Mouse (Mus musculus): ENCODE data around the gene Yaf2.

GRCm38 (mm10) chr15:93284326-93284725 is 52.4 kb downstream of the Yaf2 start:
- no peak for TF ChIP-seq CTCF (IDR thresholded peaks at IDR 0.05; ENCODE audit: low read depth)
- peak; percentile 62; the same call in 1 of the 2 replicates for TF ChIP-seq EP300 (IDR thresholded peaks at IDR 0.05; ENCODE audit: low read depth)

All from liver, postnatal 0 days (tissue).